Mouse (Mus musculus): Measurements from ENCODE around the gene Ect2. TPM values are rescaled to one million over a fixed set of nuclear protein-coding genes. Genes with fewer than 3 reads are reported as not detected.

Gene Ect2
- polyA plus RNA-seq, 1 experiment from 2014 or later = 52.3 TPM

DNA sequence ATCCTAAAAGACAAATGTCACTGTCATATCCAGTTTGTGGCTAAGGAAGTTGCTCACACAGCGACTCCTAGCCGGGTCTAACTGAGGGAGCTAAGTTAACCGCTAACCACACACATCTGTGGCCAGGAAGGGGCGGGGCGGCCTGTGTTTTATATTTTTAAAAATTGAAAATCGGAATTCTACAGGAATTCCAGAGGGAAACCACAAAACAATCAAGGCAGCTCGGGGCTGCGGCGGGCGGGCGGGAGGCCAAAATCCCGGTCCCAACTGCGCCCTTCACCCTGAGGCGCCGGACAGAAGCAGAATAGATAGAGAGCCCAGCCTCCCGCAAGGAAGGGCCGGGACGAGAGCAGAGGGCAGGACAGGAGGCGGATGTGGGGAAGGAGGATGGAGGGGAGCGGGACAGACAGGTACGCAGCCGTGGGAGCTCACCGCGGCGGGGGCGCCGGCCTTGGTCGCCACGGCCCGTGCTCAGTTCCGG, 447 bp downstream of the Ect2 start:
- 0% methylated on average over 31 of the region's 31 CpGs for WGBS
- peak overlapping the region; percentile 84 for H3K4me3 ChIP-seq (ENCODE audit: low read depth, low read length)
- H3K9ac ChIP-seq (ENCODE audit: low read depth, low read length) = peak overlapping the region; percentile 81
- H3K36me3 ChIP-seq (ENCODE audit: control insufficient read depth, insufficient read depth, low read length) = peaks cover 9% of the 10 kb centered on the region; the same call in 1 of the 2 replicates
- peak overlapping the region; percentile 85 for H3K27ac ChIP-seq (ENCODE audit: low read depth, low read length)
- H3K9me3 ChIP-seq (ENCODE audit: control insufficient read depth, low read length) = no peaks in the 10 kb centered on the region
- ATAC-seq (replicated peaks; ENCODE audit: low FRiP score) = peak; percentile 50
- peak; percentile 48 for DNase-seq (ENCODE audit: low spot score)
- H3K27me3 ChIP-seq (replicated peaks; ENCODE audit: control insufficient read depth, insufficient read depth, low read length) = no peaks in the 10 kb centered on the region
- H3K4me1 ChIP-seq (replicated peaks; ENCODE audit: control insufficient read depth, insufficient read depth, low read length) = peaks cover 19% of the 10 kb centered on the region
- H3K4me2 ChIP-seq = peak overlapping the region; percentile 93

DNA sequence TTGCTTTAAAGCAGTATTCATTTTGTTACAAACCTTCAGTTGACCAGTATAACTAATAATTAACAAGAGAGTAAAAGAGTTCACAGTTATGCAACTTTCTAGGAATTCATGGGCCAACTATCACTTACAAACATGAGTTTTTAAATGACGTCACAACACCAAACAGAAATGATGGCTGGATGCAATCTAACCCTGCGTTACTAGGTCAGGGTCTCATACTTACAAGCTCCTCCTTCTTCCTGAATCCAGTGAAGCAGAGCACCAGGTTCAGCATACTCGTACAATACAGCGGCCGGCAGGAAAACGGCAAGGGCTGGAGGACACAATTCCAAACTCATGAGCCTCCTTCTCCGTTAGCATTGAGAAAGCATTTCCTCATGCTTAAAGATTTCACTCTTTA, 7.9 kb downstream of the Ect2 start:
- Histone ChIP-seq H3K4me2 (no peak overlapping the region), H3K36me3 (ENCODE audit: control insufficient read depth, insufficient read depth, low read length) (peaks cover 35% of the 10 kb centered on the region), H3K9me3 (ENCODE audit: control insufficient read depth, low read length) (no peaks in the 10 kb centered on the region), H3K9ac (ENCODE audit: low read depth, low read length) (no peak overlapping the region), H3K4me3 (ENCODE audit: low read depth, low read length) (no peak overlapping the region), H3K27ac (ENCODE audit: low read depth, low read length) (no peak overlapping the region), H3K27me3 (replicated peaks; ENCODE audit: control insufficient read depth, insufficient read depth, low read length) (no peaks in the 10 kb centered on the region), H3K4me1 (replicated peaks; ENCODE audit: control insufficient read depth, insufficient read depth, low read length) (no peaks in the 10 kb centered on the region)
- ATAC-seq (replicated peaks; ENCODE audit: low FRiP score) (no peak), DNase-seq (ENCODE audit: low spot score) (no peak)
- 84% methylated on average over 7 of the region's 7 CpGs for WGBS

DNA sequence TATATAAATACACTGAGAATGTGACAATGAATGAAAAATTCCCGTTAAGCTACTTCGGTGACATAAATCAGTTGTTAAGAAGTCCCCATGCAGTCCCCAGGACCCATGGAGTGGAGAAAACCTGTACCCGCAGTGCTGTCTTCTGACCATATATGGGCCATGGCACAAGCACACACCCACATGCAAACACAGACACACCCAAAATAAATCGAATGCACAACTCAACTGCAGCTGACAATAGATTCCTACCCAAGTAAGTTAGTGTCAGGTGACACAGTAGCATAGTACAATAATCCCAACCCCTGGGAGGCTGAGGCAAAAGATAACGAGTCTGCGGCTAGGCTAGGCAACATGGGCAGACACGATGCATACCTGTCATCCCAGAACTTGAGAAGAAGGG, 10.1 kb downstream of the Ect2 start:
- DNase-seq (ENCODE audit: low spot score) (no peak), ATAC-seq (replicated peaks; ENCODE audit: low FRiP score) (no peak)
- no peaks in the 10 kb centered on the region for H3K9me3 ChIP-seq (ENCODE audit: control insufficient read depth, low read length)
- no peak overlapping the region for H3K27ac ChIP-seq (ENCODE audit: low read depth, low read length)
- WGBS = 95% methylated on average over 7 of the region's 7 CpGs
- peaks cover 32% of the 10 kb centered on the region for H3K36me3 ChIP-seq (ENCODE audit: control insufficient read depth, insufficient read depth, low read length)
- H3K4me3 ChIP-seq (ENCODE audit: low read depth, low read length) = no peak overlapping the region
- H3K4me1 ChIP-seq (replicated peaks; ENCODE audit: control insufficient read depth, insufficient read depth, low read length) = no peaks in the 10 kb centered on the region
- H3K27me3 ChIP-seq (replicated peaks; ENCODE audit: control insufficient read depth, insufficient read depth, low read length) = no peaks in the 10 kb centered on the region
- H3K9ac ChIP-seq (ENCODE audit: low read depth, low read length) = no peak overlapping the region
- H3K4me2 ChIP-seq = no peak overlapping the region

DNA sequence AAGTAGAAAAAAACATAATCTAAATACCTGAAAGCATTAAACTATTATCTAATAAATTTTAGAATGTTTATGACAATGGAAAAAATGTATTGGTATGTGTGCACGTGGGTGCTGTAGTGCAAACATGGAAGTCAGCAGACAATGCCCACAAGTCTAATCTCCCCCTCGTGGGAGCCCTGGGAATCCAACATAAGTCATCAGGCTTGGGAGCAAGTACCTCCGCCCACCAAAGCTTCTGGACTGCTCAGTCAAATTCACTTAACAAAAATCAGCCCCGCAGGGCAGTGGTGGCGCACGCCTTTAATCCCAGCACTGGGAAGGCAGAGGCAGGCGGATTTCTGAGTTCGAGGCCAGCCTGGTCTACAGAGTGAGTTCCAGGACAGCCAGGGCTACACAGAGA, 13.6 kb downstream of the Ect2 start:
- Histone ChIP-seq H3K9ac (ENCODE audit: low read depth, low read length) (no peak overlapping the region), H3K4me3 (ENCODE audit: low read depth, low read length) (no peak overlapping the region), H3K4me1 (replicated peaks; ENCODE audit: control insufficient read depth, insufficient read depth, low read length) (no peaks in the 10 kb centered on the region), H3K4me2 (no peak overlapping the region), H3K27me3 (replicated peaks; ENCODE audit: control insufficient read depth, insufficient read depth, low read length) (no peaks in the 10 kb centered on the region), H3K9me3 (ENCODE audit: control insufficient read depth, low read length) (no peaks in the 10 kb centered on the region), H3K27ac (ENCODE audit: low read depth, low read length) (no peak overlapping the region), H3K36me3 (ENCODE audit: control insufficient read depth, insufficient read depth, low read length) (peaks cover 46% of the 10 kb centered on the region)
- WGBS = 93% methylated on average over 8 of the region's 8 CpGs
- DNase-seq (ENCODE audit: low spot score) = no peak
- ATAC-seq (replicated peaks; ENCODE audit: low FRiP score) = no peak

DNA sequence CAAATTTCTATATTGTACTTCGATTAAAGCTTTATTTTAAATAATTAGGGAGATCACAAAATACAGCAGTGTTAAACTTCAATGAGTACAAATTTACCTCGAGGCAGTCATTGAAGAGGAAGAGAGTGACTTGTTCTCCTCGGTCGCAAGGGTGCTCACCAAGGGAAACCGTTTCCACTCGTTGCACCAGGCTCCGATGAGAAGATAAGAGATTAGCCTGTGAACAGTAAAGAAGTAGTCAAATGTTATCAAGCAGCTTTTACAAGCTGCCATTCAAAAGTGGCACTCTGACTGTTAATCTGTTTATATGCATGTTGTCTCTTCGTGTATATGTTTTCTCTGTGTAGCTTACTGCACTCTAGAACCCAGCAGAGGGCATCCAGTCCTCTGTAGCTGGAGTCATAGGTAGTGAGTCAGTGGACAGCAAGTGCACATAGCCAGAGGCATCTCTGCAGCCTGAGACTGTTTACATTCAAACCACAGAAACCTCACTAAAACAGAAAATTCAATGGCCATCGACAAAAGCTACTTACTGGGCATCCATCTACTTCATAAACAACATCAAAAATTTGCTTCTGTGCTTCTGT, 31.7 kb downstream of the Ect2 start:
- Histone ChIP-seq H3K27me3 (replicated peaks; ENCODE audit: control insufficient read depth, insufficient read depth, low read length) (no peaks in the 10 kb centered on the region), H3K4me2 (no peak overlapping the region), H3K4me3 (ENCODE audit: low read depth, low read length) (no peak overlapping the region), H3K4me1 (replicated peaks; ENCODE audit: control insufficient read depth, insufficient read depth, low read length) (no peaks in the 10 kb centered on the region), H3K27ac (ENCODE audit: low read depth, low read length) (no peak overlapping the region), H3K36me3 (ENCODE audit: control insufficient read depth, insufficient read depth, low read length) (peaks cover 25% of the 10 kb centered on the region), H3K9ac (ENCODE audit: low read depth, low read length) (no peak overlapping the region), H3K9me3 (ENCODE audit: control insufficient read depth, low read length) (no peaks in the 10 kb centered on the region)
- DNase-seq (ENCODE audit: low spot score) (no peak), ATAC-seq (replicated peaks; ENCODE audit: low FRiP score) (peak; percentile 51; the same call in 1 of the 2 replicates)
- 60% methylated on average over 9 of the region's 9 CpGs for whole genome bisulfite sequencing

GRCm38 (mm10) chr3:27120932-27121331, 32.7 kb downstream of the Ect2 start:
- H3K4me3 ChIP-seq (ENCODE audit: low read depth, low read length) = no peak overlapping the region
- 70% methylated on average over 6 of the region's 6 CpGs for WGBS
- peaks cover 26% of the 10 kb centered on the region for H3K36me3 ChIP-seq (ENCODE audit: control insufficient read depth, insufficient read depth, low read length)
- H3K9me3 ChIP-seq (ENCODE audit: control insufficient read depth, low read length) = no peaks in the 10 kb centered on the region
- no peaks in the 10 kb centered on the region for H3K27me3 ChIP-seq (replicated peaks; ENCODE audit: control insufficient read depth, insufficient read depth, low read length)
- DNase-seq (ENCODE audit: low spot score) (no peak), ATAC-seq (replicated peaks; ENCODE audit: low FRiP score) (no peak)
- no peak overlapping the region for H3K9ac ChIP-seq (ENCODE audit: low read depth, low read length)
- no peaks in the 10 kb centered on the region for H3K4me1 ChIP-seq (replicated peaks; ENCODE audit: control insufficient read depth, insufficient read depth, low read length)
- no peak overlapping the region for H3K27ac ChIP-seq (ENCODE audit: low read depth, low read length)
- no peak overlapping the region for H3K4me2 ChIP-seq

GRCm38 (mm10) chr3:27118227-27118626, 35.5 kb downstream of the Ect2 start:
- no peaks in the 10 kb centered on the region for H3K27me3 ChIP-seq (replicated peaks; ENCODE audit: control insufficient read depth, insufficient read depth, low read length)
- 72% methylated on average over 4 of the region's 4 CpGs for WGBS
- H3K4me3 ChIP-seq (ENCODE audit: low read depth, low read length) = no peak overlapping the region
- H3K9ac ChIP-seq (ENCODE audit: low read depth, low read length) = no peak overlapping the region
- H3K27ac ChIP-seq (ENCODE audit: low read depth, low read length) = no peak overlapping the region
- H3K4me1 ChIP-seq (replicated peaks; ENCODE audit: control insufficient read depth, insufficient read depth, low read length) = no peaks in the 10 kb centered on the region
- H3K36me3 ChIP-seq (ENCODE audit: control insufficient read depth, insufficient read depth, low read length) = peaks cover 28% of the 10 kb centered on the region
- DNase-seq (ENCODE audit: low spot score) (no peak), ATAC-seq (replicated peaks; ENCODE audit: low FRiP score) (no peak)
- H3K9me3 ChIP-seq (ENCODE audit: control insufficient read depth, low read length) = no peaks in the 10 kb centered on the region
- no peak overlapping the region for H3K4me2 ChIP-seq

GRCm38 (mm10) chr3:27110860-27111259, 42.8 kb downstream of the Ect2 start:
- H3K27ac ChIP-seq (ENCODE audit: low read depth, low read length) = no peak overlapping the region
- H3K4me2 ChIP-seq = no peak overlapping the region
- ATAC-seq (replicated peaks; ENCODE audit: low FRiP score) (no peak), DNase-seq (ENCODE audit: low spot score) (no peak)
- peaks cover 16% of the 10 kb centered on the region for H3K36me3 ChIP-seq (ENCODE audit: control insufficient read depth, insufficient read depth, low read length)
- H3K9me3 ChIP-seq (ENCODE audit: control insufficient read depth, low read length) = no peaks in the 10 kb centered on the region
- H3K4me1 ChIP-seq (replicated peaks; ENCODE audit: control insufficient read depth, insufficient read depth, low read length) = no peaks in the 10 kb centered on the region
- H3K4me3 ChIP-seq (ENCODE audit: low read depth, low read length) = no peak overlapping the region
- no peak overlapping the region for H3K9ac ChIP-seq (ENCODE audit: low read depth, low read length)
- no peaks in the 10 kb centered on the region for H3K27me3 ChIP-seq (replicated peaks; ENCODE audit: control insufficient read depth, insufficient read depth, low read length)

DNA sequence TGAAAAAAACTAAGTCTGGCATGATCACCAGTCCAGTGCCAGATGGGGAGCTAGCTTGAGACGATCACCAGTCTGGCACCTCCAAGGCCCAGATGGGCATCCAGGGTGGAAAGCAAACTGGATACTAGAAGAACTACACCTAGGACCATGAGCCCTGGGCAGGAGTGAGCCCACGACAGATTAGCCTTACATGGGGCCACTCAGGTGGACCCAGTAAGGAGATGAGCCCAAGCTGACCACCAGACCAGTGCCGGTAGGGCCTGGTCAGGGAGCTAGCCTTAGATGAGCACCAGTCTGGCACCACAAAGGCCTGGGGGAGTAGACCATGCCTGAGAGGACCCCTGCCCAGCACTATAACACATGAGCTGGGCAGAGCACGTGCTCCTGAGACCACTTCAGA, 44.6 kb downstream of the Ect2 start:
- Histone ChIP-seq H3K27ac (ENCODE audit: low read depth, low read length) (no peak overlapping the region), H3K27me3 (replicated peaks; ENCODE audit: control insufficient read depth, insufficient read depth, low read length) (no peaks in the 10 kb centered on the region), H3K4me3 (ENCODE audit: low read depth, low read length) (no peak overlapping the region), H3K4me2 (no peak overlapping the region), H3K9me3 (ENCODE audit: control insufficient read depth, low read length) (no peaks in the 10 kb centered on the region), H3K9ac (ENCODE audit: low read depth, low read length) (no peak overlapping the region), H3K36me3 (ENCODE audit: control insufficient read depth, insufficient read depth, low read length) (peaks cover 12% of the 10 kb centered on the region), H3K4me1 (replicated peaks; ENCODE audit: control insufficient read depth, insufficient read depth, low read length) (no peaks in the 10 kb centered on the region)
- ATAC-seq (replicated peaks; ENCODE audit: low FRiP score) (no peak), DNase-seq (ENCODE audit: low spot score) (no peak)
- WGBS = 91% methylated on average over 4 of the region's 4 CpGs

Data from liver, embryonic 11.5 days (tissue).